Mouse (Mus musculus): ENCODE data around the gene Spag16. TPM values are rescaled to one million over a fixed set of nuclear protein-coding genes. Genes with fewer than 3 reads are reported as not detected.

The Spag16 gene
- polyA plus RNA-seq, 1 experiment from 2014 or later = 1.2 TPM

- no peaks in the 10 kb centered on the region for H3K27me3 ChIP-seq (ENCODE audit: control insufficient read depth, insufficient read depth, low read length)
- no peak overlapping the region for H3K27ac ChIP-seq (ENCODE audit: low read depth, low read length)
- ATAC-seq (replicated peaks; ENCODE audit: insufficient number of reproducible peaks, low FRiP score, low TSS enrichment) = no peak
- WGBS (ENCODE audit: insufficient replicate concordance) = 62% methylated on average over 3 of the region's 3 CpGs
- H3K4me1 ChIP-seq (ENCODE audit: control insufficient read depth, insufficient read depth, low read length) = no peaks in the 10 kb centered on the region
- H3K36me3 ChIP-seq (ENCODE audit: control insufficient read depth, insufficient read depth, low read length) = no peaks in the 10 kb centered on the region
- no peak overlapping the region for H3K9ac ChIP-seq (ENCODE audit: low read depth, low read length)
- H3K4me3 ChIP-seq (ENCODE audit: low read depth, low read length) = no peak overlapping the region
- no peak overlapping the region for H3K4me2 ChIP-seq
- no peaks in the 10 kb centered on the region for H3K9me3 ChIP-seq (replicated peaks; ENCODE audit: control insufficient read depth, low read length)
These were observed 338.8 kb downstream of the Spag16 start for GRCm38 (mm10) chr1:70165343-70166158.

DNA sequence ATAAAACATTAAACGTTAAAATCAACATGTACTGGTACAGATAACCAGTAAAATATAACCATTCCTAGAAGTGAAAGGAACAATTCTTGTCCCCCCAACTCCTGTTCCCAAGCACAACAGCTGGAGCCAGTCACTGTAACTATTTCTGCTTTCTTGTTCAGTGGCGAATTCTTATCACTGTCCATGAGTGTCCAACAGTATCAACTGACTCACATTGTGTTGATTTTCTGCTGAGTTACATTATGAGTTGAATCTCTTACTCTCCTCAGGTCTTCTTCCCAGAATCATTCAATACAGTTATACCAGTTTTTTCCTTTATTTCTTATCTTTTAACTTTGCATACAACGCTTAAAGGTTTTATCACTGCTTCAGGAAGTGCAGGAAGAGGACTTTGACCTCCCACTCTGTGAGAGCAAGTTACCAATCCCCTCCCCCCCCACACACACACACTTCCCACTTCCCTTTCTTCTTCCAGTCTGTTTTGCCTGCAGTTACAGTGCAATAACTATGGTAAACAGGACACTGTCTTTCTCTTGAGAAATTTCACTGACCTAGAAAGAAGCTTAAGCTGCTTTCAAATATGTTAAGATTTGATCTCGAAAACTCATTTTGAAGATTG, 353.5 kb downstream of the Spag16 start:
- Histone ChIP-seq H3K9me3 (replicated peaks; ENCODE audit: control insufficient read depth, low read length) (no peaks in the 10 kb centered on the region), H3K27me3 (ENCODE audit: control insufficient read depth, insufficient read depth, low read length) (no peaks in the 10 kb centered on the region), H3K36me3 (ENCODE audit: control insufficient read depth, insufficient read depth, low read length) (no peaks in the 10 kb centered on the region), H3K4me3 (ENCODE audit: low read depth, low read length) (no peak overlapping the region), H3K27ac (ENCODE audit: low read depth, low read length) (no peak overlapping the region), H3K9ac (ENCODE audit: low read depth, low read length) (no peak overlapping the region), H3K4me1 (ENCODE audit: control insufficient read depth, insufficient read depth, low read length) (no peaks in the 10 kb centered on the region), H3K4me2 (no peak overlapping the region)
- ATAC-seq (replicated peaks; ENCODE audit: insufficient number of reproducible peaks, low FRiP score, low TSS enrichment) = 0 out of 2 replicates have a peak, but pooled peaks have one; percentile 55
- 42% methylated on average over 4 of the region's 4 CpGs for whole genome bisulfite sequencing (ENCODE audit: insufficient replicate concordance)

DNA sequence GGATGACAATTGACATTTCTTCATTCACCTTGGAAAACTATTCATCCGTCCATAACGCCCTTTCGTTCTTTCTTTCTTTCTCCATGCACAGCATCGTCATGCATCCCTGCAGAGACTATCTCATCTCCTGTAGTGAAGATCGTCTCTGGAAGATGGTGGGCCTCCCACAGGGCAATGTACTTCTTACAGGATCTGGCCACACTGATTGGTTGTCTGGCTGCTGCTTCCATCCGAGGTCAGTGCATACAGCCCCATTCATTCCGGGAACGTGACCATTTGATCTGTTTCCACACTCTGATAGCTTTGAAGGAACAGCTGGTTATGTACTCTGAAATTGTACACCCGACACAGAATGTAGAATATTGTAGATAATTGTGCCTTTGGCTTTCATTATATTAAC, 438.0 kb downstream of the Spag16 start:
- H3K9me3 ChIP-seq (replicated peaks; ENCODE audit: control insufficient read depth, low read length) = no peaks in the 10 kb centered on the region

DNA sequence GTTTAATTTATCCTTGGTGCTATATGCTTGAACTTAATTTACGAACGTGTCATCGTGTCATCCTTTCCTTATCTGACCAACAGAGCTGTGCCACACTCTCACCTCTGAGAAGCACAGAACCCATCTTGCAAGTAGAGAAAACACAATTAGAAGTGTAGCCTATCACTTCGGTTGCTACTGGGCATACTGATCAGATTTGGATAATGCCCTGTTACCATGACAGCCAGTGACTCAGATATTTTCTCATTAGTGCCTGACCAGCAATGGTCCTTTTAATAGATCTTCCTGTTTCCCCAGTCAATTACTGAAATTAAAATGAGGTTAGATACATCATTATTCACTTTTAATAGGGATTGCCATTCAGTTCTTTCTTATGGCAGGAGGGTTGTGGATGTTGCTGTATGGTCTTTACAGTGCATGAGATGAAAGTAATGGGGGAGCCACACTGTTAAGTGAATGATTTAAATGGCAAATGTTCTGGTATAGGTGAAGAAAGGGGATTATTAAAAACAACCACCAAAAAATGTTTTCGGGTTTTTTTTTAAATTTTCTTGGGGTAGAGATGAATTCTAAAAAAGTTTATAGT, 439.2 kb downstream of the Spag16 start:
- Histone ChIP-seq H3K4me1 (ENCODE audit: control insufficient read depth, insufficient read depth, low read length) (no peaks in the 10 kb centered on the region), H3K9ac (ENCODE audit: low read depth, low read length) (no peak overlapping the region), H3K4me3 (ENCODE audit: low read depth, low read length) (no peak overlapping the region), H3K9me3 (replicated peaks; ENCODE audit: control insufficient read depth, low read length) (no peaks in the 10 kb centered on the region), H3K27me3 (ENCODE audit: control insufficient read depth, insufficient read depth, low read length) (no peaks in the 10 kb centered on the region), H3K27ac (ENCODE audit: low read depth, low read length) (no peak overlapping the region), H3K36me3 (ENCODE audit: control insufficient read depth, insufficient read depth, low read length) (no peaks in the 10 kb centered on the region), H3K4me2 (no peak overlapping the region)
- ATAC-seq (replicated peaks; ENCODE audit: insufficient number of reproducible peaks, low FRiP score, low TSS enrichment) = no peak
- 83% methylated on average over 5 of the region's 5 CpGs for WGBS (ENCODE audit: insufficient replicate concordance)

More for the DNA sequence above, 438.0 kb downstream of the Spag16 start:
- Histone ChIP-seq H3K4me2 (no peak overlapping the region), H3K27me3 (ENCODE audit: control insufficient read depth, insufficient read depth, low read length) (no peaks in the 10 kb centered on the region), H3K27ac (ENCODE audit: low read depth, low read length) (no peak overlapping the region), H3K9ac (ENCODE audit: low read depth, low read length) (no peak overlapping the region), H3K4me1 (ENCODE audit: control insufficient read depth, insufficient read depth, low read length) (no peaks in the 10 kb centered on the region), H3K4me3 (ENCODE audit: low read depth, low read length) (no peak overlapping the region), H3K36me3 (ENCODE audit: control insufficient read depth, insufficient read depth, low read length) (no peaks in the 10 kb centered on the region)
- ATAC-seq (replicated peaks; ENCODE audit: insufficient number of reproducible peaks, low FRiP score, low TSS enrichment) = no peak
- WGBS (ENCODE audit: insufficient replicate concordance) = 75% methylated on average over 9 of the region's 9 CpGs

- Histone ChIP-seq H3K36me3 (ENCODE audit: control insufficient read depth, insufficient read depth, low read length) (no peaks in the 10 kb centered on the region), H3K9me3 (replicated peaks; ENCODE audit: control insufficient read depth, low read length) (no peaks in the 10 kb centered on the region), H3K4me1 (ENCODE audit: control insufficient read depth, insufficient read depth, low read length) (no peaks in the 10 kb centered on the region), H3K4me2 (no peak overlapping the region), H3K27me3 (ENCODE audit: control insufficient read depth, insufficient read depth, low read length) (no peaks in the 10 kb centered on the region), H3K4me3 (ENCODE audit: low read depth, low read length) (no peak overlapping the region), H3K9ac (ENCODE audit: low read depth, low read length) (no peak overlapping the region), H3K27ac (ENCODE audit: low read depth, low read length) (no peak overlapping the region)
- ATAC-seq (replicated peaks; ENCODE audit: insufficient number of reproducible peaks, low FRiP score, low TSS enrichment) = no peak
- WGBS (ENCODE audit: insufficient replicate concordance) = 12% methylated on average over 8 of the region's 8 CpGs
These were observed 443.4 kb downstream of the Spag16 start for GRCm38 (mm10) chr1:70270139-70270538.

- 60% methylated on average over 2 of the region's 2 CpGs for WGBS (ENCODE audit: insufficient replicate concordance)
- H3K36me3 ChIP-seq (ENCODE audit: control insufficient read depth, insufficient read depth, low read length) = no peaks in the 10 kb centered on the region
These were observed 446.0 kb downstream of the Spag16 start for GRCm38 (mm10) chr1:70272753-70273152.

GRCm38 (mm10) chr1:70279296-70279695, 452.5 kb downstream of the Spag16 start:
- 63% methylated on average over 2 of the region's 2 CpGs for WGBS (ENCODE audit: insufficient replicate concordance)
- Histone ChIP-seq H3K27ac (ENCODE audit: low read depth, low read length) (no peak overlapping the region), H3K9me3 (replicated peaks; ENCODE audit: control insufficient read depth, low read length) (no peaks in the 10 kb centered on the region)

More at GRCm38 (mm10) chr1:70272753-70273152, 446.0 kb downstream of the Spag16 start:
- H3K9ac ChIP-seq (ENCODE audit: low read depth, low read length) = no peak overlapping the region
- no peak overlapping the region for H3K4me2 ChIP-seq
- no peaks in the 10 kb centered on the region for H3K27me3 ChIP-seq (ENCODE audit: control insufficient read depth, insufficient read depth, low read length)
- no peaks in the 10 kb centered on the region for H3K4me1 ChIP-seq (ENCODE audit: control insufficient read depth, insufficient read depth, low read length)
- H3K27ac ChIP-seq (ENCODE audit: low read depth, low read length) = no peak overlapping the region
- H3K9me3 ChIP-seq (replicated peaks; ENCODE audit: control insufficient read depth, low read length) = no peaks in the 10 kb centered on the region
- ATAC-seq (replicated peaks; ENCODE audit: insufficient number of reproducible peaks, low FRiP score, low TSS enrichment) = no peak
- no peak overlapping the region for H3K4me3 ChIP-seq (ENCODE audit: low read depth, low read length)

GRCm38 (mm10) chr1:70283388-70283787, 456.6 kb downstream of the Spag16 start:
- no peak for ATAC-seq (replicated peaks; ENCODE audit: insufficient number of reproducible peaks, low FRiP score, low TSS enrichment)
- 77% methylated on average over 1 of the region's 1 CpGs for WGBS (ENCODE audit: insufficient replicate concordance)

More at GRCm38 (mm10) chr1:70279296-70279695, 452.5 kb downstream of the Spag16 start:
- Histone ChIP-seq H3K4me1 (ENCODE audit: control insufficient read depth, insufficient read depth, low read length) (no peaks in the 10 kb centered on the region), H3K4me3 (ENCODE audit: low read depth, low read length) (no peak overlapping the region), H3K27me3 (ENCODE audit: control insufficient read depth, insufficient read depth, low read length) (no peaks in the 10 kb centered on the region), H3K4me2 (no peak overlapping the region), H3K36me3 (ENCODE audit: control insufficient read depth, insufficient read depth, low read length) (no peaks in the 10 kb centered on the region), H3K9ac (ENCODE audit: low read depth, low read length) (no peak overlapping the region)
- no peak for ATAC-seq (replicated peaks; ENCODE audit: insufficient number of reproducible peaks, low FRiP score, low TSS enrichment)

More at GRCm38 (mm10) chr1:70283388-70283787, 456.6 kb downstream of the Spag16 start:
- H3K9ac ChIP-seq (ENCODE audit: low read depth, low read length) = no peak overlapping the region
- no peaks in the 10 kb centered on the region for H3K9me3 ChIP-seq (replicated peaks; ENCODE audit: control insufficient read depth, low read length)
- no peaks in the 10 kb centered on the region for H3K27me3 ChIP-seq (ENCODE audit: control insufficient read depth, insufficient read depth, low read length)
- H3K4me2 ChIP-seq = no peak overlapping the region
- no peaks in the 10 kb centered on the region for H3K4me1 ChIP-seq (ENCODE audit: control insufficient read depth, insufficient read depth, low read length)
- H3K4me3 ChIP-seq (ENCODE audit: low read depth, low read length) = no peak overlapping the region
- H3K27ac ChIP-seq (ENCODE audit: low read depth, low read length) = no peak overlapping the region
- no peaks in the 10 kb centered on the region for H3K36me3 ChIP-seq (ENCODE audit: control insufficient read depth, insufficient read depth, low read length)
